Mouse (Mus musculus) 3134 (cell line): ENCODE results near the gene Vpreb2.
"Not testable (repeated sequence)": the region's sequence is repeated elsewhere in the genome, so short reads cannot be mapped to it uniquely, and the experiment has no call there.

Source experiments
- DNase-seq: peaks from one replicate; pipeline ENCODE4 v3.0.0-alpha.2; 2011; ENCODE audit warnings: low spot score; ENCODE audit not compliant: insufficient read length; ENCODE audit errors: extremely low read depth

Gene Vpreb2

DNA sequence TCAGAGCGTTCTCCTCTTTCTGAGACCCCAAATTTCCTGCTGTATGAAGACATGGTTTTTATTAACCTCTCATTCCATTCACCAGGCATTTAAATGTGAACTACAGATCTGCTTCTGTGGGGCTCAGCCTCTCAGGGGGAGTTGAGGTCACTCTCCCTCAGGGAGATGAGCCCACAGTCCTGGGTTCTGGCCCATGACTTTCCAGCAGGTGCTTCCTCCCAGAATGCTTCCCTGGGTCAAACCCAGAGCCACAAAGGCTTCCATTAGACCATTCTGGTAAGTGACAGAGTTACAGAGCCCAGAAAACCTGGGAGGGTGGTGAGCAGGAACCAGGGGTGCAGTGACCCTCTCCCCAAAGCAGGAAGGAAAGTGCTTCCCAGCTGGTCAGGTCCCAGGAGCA lies at the start of gene Vpreb2:
Vpreb2 (plus strand) TSS at position 301 of the 400 bp plus-strand sequence.
- DNase-seq = no peak

GRCm38 (mm10) chr16:17931906-17932460 lies 48.2 kb upstream of the Vpreb2 start:
- no peak for DNase-seq

GRCm38 (mm10) chr16:17933594-17934444 lies 46.4 kb upstream of the Vpreb2 start:
- DNase-seq = no peak

DNA sequence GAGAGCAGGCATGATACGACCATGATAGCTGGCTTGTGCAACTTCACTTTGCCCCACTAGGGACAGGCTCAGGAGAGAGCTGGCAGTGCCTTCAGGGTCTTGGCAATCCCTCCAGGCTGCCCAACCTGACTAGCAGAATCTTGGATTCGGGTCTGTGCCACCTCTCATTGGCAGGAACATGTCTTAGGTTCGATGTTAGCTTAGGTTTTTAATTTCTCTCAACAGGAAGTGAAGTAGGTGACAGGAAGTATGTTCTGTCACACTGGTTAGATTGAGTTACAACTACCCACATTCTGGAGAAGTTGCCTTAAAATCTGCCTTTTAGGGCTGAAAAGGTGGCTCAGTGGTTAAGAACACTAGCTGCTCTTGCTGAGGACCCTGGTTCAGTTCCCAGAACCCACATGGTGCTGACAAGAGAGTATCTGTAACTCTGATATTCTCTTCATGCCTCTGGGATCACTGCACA lies 45.8 kb upstream of the Vpreb2 start:
- DNase-seq = no peak

- no peak for DNase-seq
Observed at GRCm38 (mm10) chr16:17936776-17937175, 43.5 kb upstream of the Vpreb2 start.

DNA sequence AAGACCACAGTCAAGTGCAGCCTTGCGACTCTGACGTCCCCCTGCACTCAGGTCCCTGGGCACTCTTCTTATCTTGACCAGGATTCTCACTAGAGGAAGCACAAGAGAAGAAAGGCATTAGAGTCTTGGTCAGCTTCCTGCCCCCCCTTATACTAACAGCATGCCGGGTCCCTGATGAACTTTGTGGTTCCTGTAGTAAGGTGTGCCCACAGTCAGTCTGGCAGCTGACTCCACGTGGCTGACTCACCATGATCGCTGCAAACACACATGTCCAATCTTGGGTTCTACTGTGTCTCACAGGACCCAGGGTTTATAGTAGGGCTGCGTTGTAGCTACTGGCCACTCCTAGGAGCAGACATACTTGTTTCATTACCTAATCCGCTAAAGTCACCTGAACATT lies 42.0 kb upstream of the Vpreb2 start:
- DNase-seq = no peak

DNA sequence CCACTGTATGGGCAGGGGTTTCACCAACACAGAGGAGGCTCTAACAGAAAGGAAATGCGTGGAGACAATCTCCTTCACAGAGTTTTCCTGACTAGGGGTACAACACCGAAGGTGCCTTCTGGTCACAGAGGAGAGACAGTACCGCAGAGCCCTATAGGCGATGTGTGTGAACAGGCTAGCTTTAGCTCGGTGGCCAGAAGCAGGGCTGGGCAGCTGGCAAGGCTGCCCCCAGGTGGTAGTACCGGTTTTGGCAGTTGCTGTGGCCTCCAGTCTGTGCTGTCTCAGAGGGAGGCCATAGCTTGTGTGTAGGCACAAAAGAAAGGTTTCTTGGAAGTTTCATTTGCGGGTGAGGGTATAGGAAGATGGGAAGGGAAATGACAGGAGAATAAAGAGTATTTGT lies 41.4 kb upstream of the Vpreb2 start:
- DNase-seq = peak; percentile 75

GRCm38 (mm10) chr16:17939255-17939751 lies 40.9 kb upstream of the Vpreb2 start:
- DNase-seq = no peak

GRCm38 (mm10) chr16:17943466-17943865 lies 36.8 kb upstream of the Vpreb2 start:
- DNase-seq = no peak

DNA sequence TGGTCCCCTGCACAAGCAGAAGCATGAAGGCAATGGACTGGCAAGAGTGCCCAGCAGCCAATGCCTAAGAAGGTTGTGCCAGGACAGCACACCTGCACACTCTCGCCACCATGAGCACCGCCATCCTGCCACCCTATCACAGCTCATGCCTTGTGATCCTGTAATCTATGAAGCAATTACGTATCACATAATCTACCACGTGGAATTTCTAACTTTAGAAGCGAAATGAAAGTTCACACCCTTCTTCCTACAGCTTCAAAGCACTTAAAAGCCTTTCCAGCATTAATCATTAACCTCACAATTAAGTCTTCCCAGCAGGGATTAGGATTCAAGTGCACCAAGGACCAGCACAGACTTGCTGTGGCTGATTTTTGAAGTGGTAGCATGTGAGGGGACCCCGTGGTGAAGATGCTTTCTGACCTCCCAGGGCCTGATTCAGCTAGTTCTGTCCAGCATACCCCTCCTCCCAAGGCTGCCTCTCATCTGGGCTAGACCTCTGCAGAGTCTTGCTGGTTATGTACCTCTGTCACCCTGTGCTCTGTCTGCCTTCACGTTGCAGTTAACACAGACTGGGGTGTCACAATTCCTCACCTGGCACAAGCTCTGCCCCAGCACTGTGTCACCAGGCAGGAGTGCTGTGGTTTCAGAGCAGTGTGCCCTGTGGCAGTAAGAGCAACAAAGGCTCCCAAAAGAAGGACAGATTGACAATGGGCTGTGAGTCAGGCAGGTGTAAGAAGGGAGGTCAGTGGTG lies 35.0 kb upstream of the Vpreb2 start:
- no peak for DNase-seq

- peak; percentile 43 for DNase-seq
Observed at GRCm38 (mm10) chr16:17949421-17949877, 30.8 kb upstream of the Vpreb2 start.

DNA sequence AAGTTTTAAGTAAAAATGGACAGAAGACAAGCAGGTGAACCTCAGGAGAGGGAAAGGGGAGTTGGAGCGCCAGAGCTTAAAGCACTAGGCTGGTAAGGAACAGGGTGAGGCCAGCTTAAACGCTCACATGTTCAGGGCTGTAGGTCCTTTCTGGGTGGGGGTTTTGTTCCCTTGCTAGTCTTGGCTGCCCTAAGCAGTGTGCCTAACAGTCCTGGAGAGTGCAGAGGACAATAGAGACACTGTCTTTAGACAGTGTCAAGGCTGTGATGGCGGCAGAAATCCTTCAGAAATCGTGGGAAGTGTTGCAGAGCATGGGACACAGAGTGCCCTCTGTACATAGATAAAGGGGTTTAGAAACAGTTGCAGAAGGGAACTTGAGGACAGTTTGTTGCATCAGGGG lies 30.2 kb upstream of the Vpreb2 start:
- no peak for DNase-seq

DNA sequence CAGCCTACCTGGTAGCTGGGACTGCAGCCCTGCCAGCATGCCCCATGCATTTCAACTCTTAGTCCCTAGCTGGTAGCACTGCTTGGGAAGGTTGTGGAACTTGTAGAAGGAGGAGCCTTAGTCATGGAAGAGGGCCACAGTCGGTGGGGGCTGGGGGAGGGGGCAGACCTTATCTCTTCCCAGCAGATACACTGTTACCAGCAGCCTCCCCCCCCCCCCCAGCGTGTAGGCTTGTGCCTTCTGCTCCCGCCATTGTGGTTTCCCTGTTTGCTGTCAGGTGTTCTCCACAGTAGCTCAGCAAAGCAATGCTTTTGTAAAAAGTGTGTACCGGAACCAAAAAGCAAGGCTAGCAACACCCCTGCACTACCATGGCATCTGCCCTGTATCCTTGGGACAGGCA lies 28.6 kb upstream of the Vpreb2 start:
- DNase-seq = no peak

DNA sequence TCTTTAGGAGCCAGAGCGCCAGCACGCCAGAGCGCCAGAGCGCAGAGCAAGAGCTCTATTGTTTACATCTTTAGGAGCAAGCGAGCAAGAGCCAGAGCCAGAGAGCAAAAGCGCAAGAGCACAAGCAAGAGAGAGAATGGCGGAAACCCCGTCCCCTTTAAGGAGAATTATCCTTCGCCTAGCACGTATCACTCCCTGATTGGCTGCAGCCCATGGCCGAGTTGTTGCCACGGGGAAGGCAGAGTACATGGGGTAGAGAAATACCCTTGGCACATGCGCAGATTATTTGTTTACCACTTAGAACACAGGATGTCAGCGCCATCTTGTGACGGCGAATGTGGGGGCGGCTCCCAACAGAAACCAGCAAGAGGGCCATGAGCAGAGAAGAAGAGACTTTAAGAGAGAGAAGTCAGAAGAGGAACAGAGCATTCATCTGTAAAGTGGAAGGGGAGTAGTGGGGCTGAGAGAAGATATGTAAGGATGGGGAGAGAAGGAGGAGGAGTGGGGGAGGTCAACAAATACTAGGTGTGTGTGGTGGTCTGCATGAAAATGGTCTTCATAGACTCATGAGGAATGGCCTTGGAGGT lies 24.1 kb upstream of the Vpreb2 start:
- not testable (repeated sequence) for DNase-seq

DNA sequence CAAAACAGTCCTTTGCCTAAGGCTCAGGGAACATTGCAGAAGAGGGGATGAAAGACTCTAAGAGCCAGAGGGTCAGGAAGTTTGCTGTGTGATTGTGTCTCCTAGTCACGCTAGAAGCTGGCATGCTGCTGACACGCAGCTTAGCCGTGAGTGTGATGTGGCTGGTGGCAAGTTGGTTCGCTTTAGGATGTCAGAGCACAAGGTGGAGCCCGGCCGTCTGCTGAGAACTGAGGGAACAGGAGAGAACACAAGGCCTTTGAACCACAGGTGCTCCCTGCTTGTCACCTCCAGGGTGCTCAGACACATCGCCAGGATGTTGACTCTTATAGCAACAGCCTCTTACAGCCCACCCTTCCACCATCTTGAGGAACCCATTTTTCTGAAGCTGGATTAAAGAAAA lies 18.1 kb upstream of the Vpreb2 start:
- no peak for DNase-seq

- DNase-seq = no peak
Observed at GRCm38 (mm10) chr16:17971853-17972252, 8.4 kb upstream of the Vpreb2 start.

DNA sequence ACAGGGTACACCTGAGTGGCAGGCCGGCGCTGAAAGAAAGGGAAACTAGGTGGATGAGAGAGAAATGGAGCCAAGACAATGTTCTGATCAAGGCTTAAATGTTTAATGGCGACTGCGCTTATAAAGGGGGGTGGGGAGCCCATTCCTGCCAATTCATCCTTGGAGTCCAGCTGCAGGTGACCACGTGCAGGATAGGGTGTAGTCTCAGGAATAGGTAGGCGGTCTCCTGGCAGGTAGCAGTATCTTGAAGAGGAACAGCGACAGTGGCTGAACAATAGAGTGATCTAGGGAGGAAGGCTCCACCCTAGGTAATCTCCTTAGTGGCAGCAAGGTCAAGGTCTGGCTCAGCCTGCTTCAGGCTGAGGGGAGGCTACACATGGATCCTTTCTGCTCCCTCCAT lies 2.4 kb upstream of the Vpreb2 start:
- DNase-seq = not testable (repeated sequence)

GRCm38 (mm10) chr16:17983201-17983600 lies 3.0 kb downstream of the Vpreb2 start:
- no peak for DNase-seq

DNA sequence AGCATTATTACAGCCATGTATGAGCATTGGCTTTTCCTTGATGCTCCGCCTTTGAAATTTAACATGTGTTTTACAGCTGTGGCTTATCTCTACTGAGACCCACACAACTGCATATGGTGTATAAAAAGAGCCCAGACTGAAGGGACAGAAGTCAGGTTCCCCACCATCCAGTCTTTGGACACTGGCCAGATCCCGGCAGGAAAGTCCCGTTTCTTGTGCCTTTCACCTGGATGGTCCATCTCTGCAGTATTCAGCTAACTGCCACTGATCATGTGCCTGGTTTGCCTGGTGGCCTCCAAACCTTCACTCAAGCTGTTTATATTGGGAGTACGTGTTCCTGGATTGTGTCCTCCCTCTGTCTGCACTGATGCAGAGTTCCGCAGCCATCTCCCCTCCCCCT lies 4.0 kb downstream of the Vpreb2 start:
- DNase-seq = no peak

DNA sequence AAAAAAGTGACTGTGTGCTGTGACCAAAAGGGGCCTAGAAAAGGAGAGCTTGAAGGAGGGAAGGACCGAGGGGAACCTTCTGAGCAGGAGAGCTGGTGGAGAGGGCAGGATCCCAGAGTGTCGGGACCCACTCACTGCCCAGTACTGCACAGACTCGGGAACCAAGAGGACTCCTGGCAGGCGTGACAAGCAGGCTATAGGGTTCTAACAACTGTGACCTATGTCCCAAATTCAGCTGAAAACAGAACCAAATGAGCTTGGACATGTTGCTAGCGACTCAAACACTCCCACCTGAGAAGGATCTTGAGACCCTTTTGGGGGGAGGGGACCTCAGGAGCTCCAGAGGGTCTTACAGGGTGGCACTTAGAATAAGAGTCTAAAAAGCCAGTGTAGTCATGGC lies 4.8 kb downstream of the Vpreb2 start:
- no peak for DNase-seq
